Mouse (Mus musculus) A20 (cell line): ENCODE data around the gene Srd5a1.

Experiments
- DNase-seq: peaks from one replicate; pipeline ENCODE4 v3.0.0-alpha.2; 2011; ENCODE audit warnings: low read depth, low spot score

The Srd5a1 gene

DNA sequence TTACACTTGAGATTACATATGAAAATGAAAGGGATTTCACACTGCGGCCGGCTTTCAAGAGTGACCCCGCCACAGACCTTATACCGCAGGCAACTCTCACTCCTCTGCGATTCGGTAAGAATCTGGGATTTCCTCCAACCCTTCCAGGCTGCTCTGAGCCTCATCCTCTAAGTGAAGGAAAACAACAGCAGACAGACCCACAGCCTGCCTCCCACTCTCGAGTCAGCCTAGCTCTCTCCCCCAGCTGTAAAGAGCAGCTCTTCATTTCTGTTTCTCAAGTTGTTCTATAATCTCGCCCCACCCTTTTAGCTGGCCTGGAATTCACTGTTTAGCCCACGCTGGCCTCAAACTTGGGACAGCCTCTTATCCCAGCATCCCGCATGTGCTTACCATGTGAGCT is 69.5 kb downstream of the Srd5a1 start:
- no peak for DNase-seq

DNA sequence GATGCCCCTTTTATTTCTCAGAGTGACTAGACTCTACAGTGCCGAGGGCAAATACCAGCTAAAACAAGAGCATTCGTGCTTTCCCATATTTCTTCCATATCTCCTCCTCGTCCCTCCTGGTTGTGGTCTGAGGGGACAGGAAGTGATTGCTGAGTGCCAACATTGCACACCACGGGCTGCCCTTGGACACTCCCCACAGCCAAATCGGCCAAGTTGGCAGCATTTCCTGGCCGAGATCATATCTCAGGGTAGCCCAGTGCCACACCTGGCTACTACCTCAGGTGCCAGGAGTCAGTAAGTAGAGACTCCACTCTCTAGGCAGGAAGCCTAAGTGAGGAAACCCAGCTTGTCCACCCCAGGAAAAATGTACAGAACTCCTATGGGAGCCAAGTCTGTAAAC is 70.0 kb downstream of the Srd5a1 start:
- DNase-seq = no peak

- no peak for DNase-seq
Measured at GRCm38 (mm10) chr13:69538327-69538726, 72.9 kb downstream of the Srd5a1 start.

- DNase-seq = no peak
Measured at GRCm38 (mm10) chr13:69537366-69537765, 73.9 kb downstream of the Srd5a1 start.

GRCm38 (mm10) chr13:69536021-69536420 is 75.2 kb downstream of the Srd5a1 start:
- no peak for DNase-seq

GRCm38 (mm10) chr13:69534654-69535551 is 76.3 kb downstream of the Srd5a1 start:
- peak; percentile 96 for DNase-seq

DNA sequence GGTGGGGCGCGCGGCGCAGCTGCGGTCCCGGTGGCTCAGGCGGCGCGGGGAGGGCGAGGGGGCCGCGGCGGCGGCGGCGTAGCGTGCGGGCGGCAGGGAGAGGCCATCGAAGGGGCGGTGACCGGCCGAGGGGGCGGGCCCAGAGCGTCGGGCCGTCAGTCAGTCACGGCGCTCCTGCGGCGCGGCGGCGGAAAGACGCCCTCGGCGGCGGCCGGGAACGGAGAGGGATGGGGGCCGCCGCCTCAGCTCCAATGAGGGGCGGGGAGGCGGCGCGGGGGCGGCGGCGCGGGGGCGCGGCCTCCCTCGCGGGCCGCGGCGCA is 76.9 kb downstream of the Srd5a1 start, which contains the start of gene Tent4a:
TSS of gene Tent4a (minus strand) at position 284 of the 320 bp plus-strand sequence.
- DNase-seq = no peak

DNA sequence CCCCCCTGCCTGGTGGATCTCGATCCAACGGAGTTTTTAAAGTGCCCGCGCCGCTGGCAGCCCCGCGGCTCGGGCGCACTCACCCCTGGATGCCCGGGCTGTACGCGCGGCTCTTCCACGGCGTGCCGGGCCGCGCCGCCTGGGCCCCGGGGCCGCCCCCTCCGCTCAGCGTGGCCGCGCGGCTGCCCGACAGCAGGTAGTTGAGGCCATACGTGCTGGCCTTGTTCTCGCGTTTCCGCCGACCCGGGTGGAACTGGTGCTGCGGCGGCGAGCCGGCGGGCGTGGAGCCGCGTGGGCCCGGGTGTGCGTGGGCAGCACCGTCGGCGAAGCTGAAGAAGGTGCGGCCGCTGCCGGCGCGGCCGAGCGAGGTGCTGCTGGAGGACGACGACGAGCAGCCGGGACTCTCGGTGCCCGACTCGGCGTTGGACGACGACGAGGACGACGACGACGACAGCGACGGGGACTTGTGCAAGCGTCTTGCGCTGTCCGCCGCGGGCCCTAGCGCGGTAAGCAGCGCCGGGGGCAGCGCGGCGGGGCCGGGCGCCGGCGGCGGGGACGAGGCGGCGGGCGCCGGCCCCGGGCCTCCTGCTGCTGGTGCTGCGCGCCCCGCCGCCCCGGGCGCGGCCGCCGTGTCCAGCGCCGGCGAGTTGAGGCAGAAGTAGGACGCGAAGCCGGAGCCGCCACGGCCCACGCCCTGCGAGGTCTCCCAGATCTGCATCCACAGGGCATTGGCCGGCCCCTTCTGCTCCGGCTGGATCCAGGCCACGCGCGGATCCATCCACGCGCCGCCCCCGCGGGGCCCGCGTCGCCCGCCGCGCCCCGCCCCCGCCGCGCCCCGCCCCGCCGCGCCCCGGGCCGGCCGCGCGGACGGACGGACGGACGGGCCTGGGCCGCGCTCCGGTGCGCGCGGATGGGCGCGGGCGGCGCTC is 77.6 kb downstream of the Srd5a1 start, which contains the start of gene Nsun2:
TSS of gene Nsun2 (plus strand) at position 342 of the 929 bp plus-strand sequence.
- DNase-seq = peak; percentile 48

- DNase-seq = peak; percentile 51
Measured at GRCm38 (mm10) chr13:69532893-69533404, 78.3 kb downstream of the Srd5a1 start.

- DNase-seq = no peak
Measured at GRCm38 (mm10) chr13:69532101-69532892, 78.9 kb downstream of the Srd5a1 start.

DNA sequence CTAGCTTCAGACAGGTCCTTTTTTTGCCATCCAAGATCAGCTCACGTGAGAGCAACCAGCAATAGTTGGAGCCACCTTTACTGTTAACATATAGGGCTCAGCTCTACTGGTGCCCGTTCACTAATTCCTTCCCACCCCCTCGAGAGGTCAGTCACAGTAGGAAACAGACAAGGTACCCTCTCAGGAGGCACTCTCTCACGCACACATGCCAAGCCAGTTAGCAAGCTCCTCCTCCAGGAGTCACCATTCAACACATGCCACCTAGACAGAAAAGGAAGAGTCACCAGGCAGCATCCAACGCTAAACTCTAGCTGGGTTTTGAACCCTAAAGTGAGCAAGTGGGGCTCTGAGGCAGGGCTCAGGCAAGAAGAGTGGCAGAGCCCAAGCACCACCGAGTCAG is 79.8 kb downstream of the Srd5a1 start:
- DNase-seq = no peak

DNA sequence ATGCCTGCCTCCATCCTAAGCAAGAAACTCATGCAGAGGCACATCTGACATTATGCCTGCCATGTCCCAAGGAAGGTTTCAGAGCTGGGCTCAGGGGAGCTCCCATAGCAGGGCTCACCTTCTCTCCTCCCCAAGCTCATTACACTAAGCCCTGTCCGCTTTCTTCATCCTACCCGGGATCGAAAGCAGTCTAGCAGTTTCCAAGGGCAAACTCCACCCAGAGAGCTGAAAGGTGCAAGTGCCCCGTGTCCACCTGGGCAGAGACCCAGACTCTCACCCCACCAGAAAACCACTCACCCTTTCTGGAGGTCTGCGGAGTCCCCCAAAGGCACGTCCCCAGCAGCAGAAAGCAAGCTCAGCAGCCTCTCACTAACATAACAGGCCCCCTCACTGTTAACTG is 80.3 kb downstream of the Srd5a1 start:
- DNase-seq = no peak

DNA sequence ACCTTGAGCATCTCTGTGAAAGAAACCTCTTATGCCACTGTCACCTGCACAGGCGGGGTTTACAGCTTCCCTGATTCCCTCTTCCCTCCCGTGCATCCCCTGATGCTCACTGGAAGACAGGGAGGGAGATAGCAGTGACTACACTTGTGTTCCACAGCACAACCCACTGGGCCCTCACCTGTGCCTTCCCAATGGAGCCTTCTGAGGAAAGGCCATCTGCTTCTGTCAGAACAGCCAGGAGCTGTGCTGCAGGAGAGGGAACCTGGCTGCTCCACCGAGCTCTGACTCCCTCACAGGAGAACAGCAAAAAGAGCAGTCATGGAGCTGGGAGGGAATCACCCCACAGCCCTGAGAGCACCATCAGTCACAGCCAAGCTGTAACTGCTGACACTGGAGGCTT is 81.1 kb downstream of the Srd5a1 start:
- DNase-seq = no peak

DNA sequence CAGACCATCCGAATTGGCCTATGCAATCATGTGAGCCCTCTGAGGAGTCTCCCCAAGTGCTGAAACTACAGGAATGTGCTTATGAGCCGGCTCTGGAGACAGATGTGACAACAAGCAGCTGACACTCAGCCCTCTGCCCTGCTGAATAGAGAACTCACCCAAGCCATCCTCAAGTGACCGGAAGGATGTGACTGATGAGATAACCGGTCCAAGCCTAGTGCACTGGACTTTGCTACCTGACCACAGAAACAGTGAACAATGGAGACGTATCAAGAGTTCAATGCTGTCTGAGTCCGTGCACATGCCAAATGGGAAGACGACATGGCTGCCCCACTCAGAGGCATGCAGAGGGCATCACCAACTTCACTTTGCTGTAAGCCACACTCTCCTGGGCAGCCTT is 82.7 kb downstream of the Srd5a1 start:
- no peak for DNase-seq

GRCm38 (mm10) chr13:69525867-69526266 is 85.4 kb downstream of the Srd5a1 start:
- no peak for DNase-seq

DNA sequence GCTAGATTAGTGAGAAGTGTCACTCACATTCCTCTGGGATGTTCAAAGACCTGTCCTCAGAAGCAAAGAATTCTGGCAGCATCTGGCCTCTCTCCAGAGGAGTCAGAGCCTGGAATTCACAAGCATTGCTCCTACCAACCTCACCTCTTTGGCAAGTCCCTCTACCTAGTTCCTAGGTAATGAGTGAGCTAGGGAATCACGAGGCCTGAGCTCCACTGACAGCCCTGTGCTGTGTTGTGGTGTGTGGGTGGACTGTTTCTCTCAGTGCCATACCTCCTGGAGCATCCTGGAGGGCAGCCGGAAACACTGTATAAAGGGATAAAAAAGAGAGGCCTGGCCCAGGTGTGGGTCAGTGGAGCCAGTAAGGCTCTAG is 87.1 kb downstream of the Srd5a1 start:
- no peak for DNase-seq
